Mouse (Mus musculus): ENCODE data around the gene Atad3a. TPM values are rescaled to one million over a fixed set of nuclear protein-coding genes. Genes with fewer than 3 reads are reported as not detected.
"Not testable (repeated sequence)": the region's sequence is repeated elsewhere in the genome, so short reads cannot be mapped to it uniquely, and the experiment has no call there.

The Atad3a gene
- total RNA-seq, 2 experiments from 2014 or later = 37.5 to 48.3 TPM

DNA sequence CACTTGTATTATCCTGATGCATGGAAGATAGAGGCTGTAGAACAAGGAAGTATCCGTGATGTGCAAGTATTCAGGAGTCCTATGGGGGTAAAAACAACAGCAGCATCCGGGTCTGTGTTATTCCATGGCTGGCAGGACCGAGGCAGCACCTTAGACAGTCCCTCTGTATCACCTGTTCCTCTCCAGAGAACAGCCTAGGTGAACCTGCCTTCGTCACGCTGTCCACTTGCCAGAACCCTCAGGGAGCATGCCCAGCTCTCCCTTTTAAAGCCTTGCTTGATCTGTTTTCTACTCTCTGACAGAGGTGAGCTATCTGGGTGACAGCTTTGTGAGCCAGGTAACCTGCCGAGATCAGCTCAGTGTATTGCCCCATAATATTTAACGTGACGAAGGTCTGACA lies 16.4 kb downstream of the Atad3a start:
- intact Hi-C loops (cut with DNase I) = no loop called here
- no peak for DNase-seq (ENCODE audit: low spot score in 2 of 2)

GRCm38 (mm10) chr4:155742684-155743083 lies 18.2 kb downstream of the Atad3a start:
- DNase-seq (ENCODE audit: low spot score in 2 of 2) = no peak
- intact Hi-C loops (cut with DNase I) = no loop called here

GRCm38 (mm10) chr4:155740681-155741080 lies 20.2 kb downstream of the Atad3a start:
- intact Hi-C loops (cut with DNase I); DNase-seq (ENCODE audit: low spot score in 2 of 2): not testable (repeated sequence)

DNA sequence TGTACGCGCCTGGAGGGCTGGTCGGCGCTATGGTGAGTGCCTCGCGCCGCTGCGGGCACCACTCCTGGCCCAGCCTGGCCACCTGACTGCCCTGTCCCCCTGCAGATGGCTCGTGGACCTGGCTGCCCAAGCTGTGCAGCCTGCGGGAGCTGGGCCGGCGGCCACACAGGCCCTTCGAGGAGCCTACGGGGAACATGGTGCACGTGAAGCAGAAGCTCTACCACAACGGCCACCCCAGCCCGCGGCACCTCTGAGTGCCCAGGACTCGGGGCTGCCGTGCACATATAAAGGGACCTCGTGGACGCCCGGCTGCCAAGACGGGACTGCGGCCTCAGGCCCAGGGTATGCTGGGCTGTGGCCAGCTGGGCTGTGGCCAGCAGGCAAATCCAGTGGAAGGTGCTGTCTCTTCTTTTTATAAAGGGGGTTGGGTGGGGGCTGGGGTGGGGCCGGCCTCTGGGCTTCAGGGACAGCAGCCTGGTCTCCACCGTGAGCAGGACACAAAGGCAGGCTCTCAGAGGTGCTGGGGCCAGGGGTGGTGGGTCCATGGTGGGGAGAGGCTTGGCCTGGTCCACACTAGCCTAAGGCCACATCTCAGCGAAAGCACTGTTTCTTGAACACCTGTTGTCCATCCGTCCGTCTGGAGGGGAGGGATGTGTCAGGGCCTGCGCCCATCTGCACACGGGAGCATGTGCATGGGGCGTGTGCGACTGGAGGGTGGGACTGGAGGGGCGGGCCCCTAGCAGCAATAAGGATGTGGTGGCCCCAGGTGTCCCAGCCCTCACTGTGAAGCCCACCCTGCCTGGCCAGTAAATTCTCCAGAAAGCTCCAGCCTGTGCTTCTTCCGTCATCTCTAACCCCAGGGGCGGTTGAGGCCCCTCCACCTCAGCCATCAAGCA lies 20.9 kb downstream of the Atad3a start:
- no peak for DNase-seq (ENCODE audit: low spot score in 2 of 2)
- intact Hi-C loops (cut with DNase I) = no loop called here

- intact Hi-C loops (cut with DNase I) = no loop called here
- DNase-seq (ENCODE audit: low spot score in 2 of 2) = no peak
Observed at GRCm38 (mm10) chr4:155739152-155739551, 21.7 kb downstream of the Atad3a start.

GRCm38 (mm10) chr4:155738262-155738661 lies 22.6 kb downstream of the Atad3a start:
- DNase-seq (ENCODE audit: low spot score in 2 of 2) = peak in 1 of 2 experiments; percentile 49
- intact Hi-C loops (cut with DNase I) = no loop called here

DNA sequence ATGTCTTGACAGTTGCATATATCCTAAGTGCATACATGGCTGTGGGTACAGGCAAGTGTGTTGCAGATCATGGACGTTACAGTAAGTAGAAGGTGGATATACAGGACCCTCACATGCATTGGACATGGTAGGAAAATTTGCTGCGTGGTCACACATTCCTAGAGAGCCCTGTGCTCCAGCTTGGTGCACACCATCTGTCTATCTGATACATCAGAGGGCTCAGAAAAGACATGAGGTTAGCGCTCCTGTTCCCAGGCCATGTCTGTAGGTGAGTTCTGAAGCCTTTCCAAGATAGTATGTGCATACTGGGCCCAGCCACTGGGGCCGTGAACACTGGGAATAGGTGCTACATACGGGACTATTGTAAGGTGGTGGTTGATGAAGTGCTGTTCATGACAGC lies 24.5 kb downstream of the Atad3a start:
- intact Hi-C loops (cut with DNase I) = no loop called here
- DNase-seq (ENCODE audit: low spot score in 2 of 2) = no peak

- intact Hi-C loops (cut with DNase I) = no loop called here
Observed at GRCm38 (mm10) chr4:155735788-155736187, 25.1 kb downstream of the Atad3a start.

GRCm38 (mm10) chr4:155734951-155735702 lies 25.8 kb downstream of the Atad3a start:
- intact Hi-C loops (cut with DNase I) = no loop called here

More at GRCm38 (mm10) chr4:155735788-155736187, 25.1 kb downstream of the Atad3a start:
- DNase-seq (ENCODE audit: low spot score in 2 of 2) = no peak

DNA sequence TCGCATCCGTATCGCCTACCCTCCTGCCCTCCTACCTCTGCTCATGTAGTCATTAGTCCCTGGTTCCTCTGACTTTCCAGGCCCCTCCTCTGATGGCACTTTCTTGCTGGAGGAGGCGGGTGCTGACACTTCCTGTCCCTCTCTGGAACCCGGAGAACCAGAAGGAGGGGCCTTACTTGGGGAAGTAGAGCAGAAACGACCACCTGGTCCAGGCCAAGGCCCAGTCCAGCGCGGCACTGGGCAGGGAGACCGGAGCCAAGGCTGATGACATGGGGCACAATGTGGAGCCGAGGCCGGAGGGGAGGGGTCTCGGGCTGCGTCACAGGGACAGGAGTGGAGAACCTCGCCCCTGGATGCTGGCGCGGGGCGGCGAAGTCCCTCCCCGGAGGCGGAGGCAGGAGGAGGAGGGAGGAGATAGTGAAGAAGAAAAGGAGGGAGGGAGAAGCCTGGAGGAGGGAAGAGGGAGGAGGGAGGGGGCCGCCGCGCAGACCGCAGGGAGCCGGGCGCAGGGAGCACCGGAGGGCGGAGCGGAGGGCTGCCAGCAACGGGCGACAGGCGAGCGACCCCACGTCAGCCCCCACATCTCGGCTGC lies 26.4 kb downstream of the Atad3a start, which contains the start of gene Tmem240:
Gene Tmem240 (plus strand): TSS at position 451 of the 592 bp plus-strand sequence.
- DNase-seq (ENCODE audit: low spot score in 2 of 2) = peak; percentile 89 to 91
- intact Hi-C loops (cut with DNase I) = no loop called here

More at GRCm38 (mm10) chr4:155734951-155735702, 25.8 kb downstream of the Atad3a start:
- DNase-seq (ENCODE audit: low spot score in 2 of 2) = peak; percentile 42 to 59

- no peak for DNase-seq (ENCODE audit: low spot score in 2 of 2)
- intact Hi-C loops (cut with DNase I) = no loop called here
Observed at GRCm38 (mm10) chr4:155733267-155733666, 27.6 kb downstream of the Atad3a start.

DNA sequence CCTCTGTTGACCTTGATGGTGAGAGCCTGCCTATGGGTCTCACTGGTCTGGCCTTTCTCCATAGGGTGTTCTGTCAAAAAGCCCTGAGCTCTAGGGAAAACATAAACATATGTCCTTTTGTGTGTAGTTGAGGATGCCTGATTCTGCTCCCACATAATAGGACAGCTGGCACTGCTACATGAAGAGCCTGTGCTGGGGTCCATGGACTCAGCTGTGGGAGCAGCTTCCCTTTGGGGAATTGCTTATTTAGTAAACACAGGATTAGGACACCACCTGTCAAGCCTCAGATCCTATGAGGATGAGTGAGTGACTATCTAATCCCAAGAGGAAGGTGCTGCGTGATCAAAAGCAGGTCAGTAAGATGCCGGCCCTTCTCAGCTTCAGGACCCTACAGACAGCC lies 32.9 kb downstream of the Atad3a start:
- intact Hi-C loops (cut with DNase I) = no loop called here
- no peak for DNase-seq (ENCODE audit: low spot score in 2 of 2)

DNA sequence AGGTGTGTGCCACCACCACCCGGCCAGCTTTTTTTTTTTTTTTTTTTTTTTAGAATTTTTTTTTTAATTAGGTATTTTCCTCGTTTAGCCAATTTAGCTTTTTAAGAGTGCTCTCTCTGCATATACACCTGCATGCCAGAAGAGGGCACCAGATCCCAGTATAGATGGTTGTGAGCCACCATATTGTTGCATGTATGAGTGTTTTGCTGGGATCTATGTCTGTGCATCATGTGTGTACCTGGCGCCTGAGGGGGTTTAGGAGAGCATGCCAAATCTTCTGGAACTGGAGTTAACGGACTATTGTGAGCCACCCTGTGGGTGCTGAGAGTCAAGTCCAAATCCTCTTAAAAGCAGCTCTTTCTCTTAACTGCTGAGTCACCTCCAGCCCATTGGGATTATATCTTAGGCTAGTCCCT lies 39.2 kb downstream of the Atad3a start:
- no peak for DNase-seq (ENCODE audit: low spot score in 2 of 2)
- intact Hi-C loops (cut with DNase I) = loop anchor here (5.0 kb wide), 1 partner anchor 51 kb away; the partner anchor contains the start of gene Vwa1

DNA sequence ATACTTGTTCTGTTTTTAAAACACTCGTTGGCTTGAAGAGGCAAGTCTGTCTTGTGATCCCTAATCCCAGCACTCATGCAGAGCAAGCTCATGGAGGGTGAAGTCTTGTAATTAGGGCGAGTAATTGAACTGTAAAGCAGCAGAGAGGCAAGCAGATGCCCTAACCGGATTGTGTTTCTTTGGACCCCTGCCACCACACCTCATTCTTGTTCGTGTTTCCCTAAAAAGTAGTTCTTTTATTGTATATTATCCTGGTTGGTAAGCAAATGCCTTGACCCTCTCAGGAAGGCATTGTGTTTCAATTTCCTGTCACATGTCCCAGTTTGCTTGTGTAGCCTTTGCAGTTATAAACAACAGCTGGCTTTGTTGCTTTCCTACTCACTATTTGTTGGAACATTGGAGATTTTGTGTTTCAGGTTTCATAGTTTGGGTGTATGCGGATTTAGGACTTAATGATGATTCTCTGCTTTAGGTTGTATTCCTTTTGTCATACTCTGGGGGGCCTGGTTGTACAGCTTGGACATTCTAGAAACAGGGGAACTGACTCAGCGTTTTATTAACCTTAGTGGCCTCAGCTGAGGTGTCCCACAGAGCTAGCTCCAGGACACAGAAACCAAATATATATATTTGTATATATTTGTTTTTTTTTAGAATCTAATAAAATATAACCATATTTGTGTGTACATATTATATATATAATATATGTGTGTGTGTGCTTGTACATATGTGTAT lies 50.2 kb downstream of the Atad3a start:
- DNase-seq (ENCODE audit: low spot score in 2 of 2) = no peak
- intact Hi-C loops (cut with DNase I) = no loop called here

DNA sequence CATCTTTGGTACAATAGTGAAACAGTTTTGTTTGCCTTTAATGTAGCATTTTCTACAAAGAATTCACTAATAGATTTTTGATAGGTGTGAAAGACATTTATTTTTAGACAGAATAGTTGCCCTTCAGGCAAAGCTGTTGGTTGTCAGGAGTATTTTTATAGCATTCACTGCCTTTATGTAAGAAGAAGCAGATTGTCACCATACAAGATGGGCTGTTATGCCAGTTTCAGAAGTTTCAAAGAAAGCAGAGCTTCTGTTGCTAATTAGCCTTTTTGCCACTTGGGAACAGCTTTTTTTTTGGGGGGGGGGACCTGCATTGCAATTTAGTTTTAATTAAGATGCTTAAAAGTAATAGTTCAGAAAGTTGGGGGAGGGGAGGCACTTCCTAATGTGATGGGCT lies 51.9 kb downstream of the Atad3a start:
- no peak for DNase-seq (ENCODE audit: low spot score in 2 of 2)

DNA sequence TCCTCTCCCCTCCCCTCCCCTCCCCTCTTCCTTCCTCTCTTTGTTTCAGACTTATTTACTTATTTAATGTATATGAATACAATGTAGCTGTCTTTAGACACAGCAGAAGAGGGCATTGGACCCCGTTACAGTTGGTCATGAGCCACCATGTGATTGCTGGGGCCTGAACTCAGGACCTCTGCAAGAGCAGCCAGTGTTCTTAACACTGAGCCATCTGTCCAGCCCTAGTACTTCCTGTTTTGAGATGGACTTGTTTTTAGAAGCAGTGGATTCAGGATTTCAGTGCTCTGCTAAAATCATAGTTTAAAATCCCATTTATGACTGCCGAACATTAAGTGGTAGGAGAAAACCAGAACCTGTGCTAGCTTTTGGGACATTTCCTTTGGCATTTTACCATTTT lies 52.3 kb downstream of the Atad3a start:
- intact Hi-C loops (cut with DNase I) = loop anchor here (5.0 kb wide), 1 partner anchor 41 kb away; the partner anchor contains the start of gene Mib2
- no peak for DNase-seq (ENCODE audit: low spot score in 2 of 2)

More for the DNA sequence above, 51.9 kb downstream of the Atad3a start:
- intact Hi-C loops (cut with DNase I) = loop anchor here (5.0 kb wide), 1 partner anchor 42 kb away; the partner anchor contains the start of gene Mib2

DNA sequence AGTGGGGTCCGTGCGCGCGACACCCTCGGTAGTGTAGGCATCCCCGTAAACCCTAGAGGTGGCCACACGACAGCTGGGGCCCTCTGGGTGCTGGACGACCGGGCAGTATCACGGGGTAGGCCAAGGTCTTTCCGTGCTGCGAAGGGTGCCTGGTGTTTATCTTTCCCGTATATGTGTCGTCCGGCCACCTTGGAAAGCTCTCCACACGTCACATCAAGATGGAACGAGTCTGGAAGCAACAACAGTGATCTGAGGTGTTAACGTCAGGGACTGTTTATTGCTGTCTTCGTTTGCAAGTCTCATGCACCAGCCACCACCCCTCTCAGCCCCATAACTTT lies 55.3 kb downstream of the Atad3a start:
- no peak for DNase-seq (ENCODE audit: low spot score in 2 of 2)
- intact Hi-C loops (cut with DNase I) = loop anchor here (5.0 kb wide), 1 partner anchor 38 kb away; the partner anchor contains the start of gene Mib2

DNA sequence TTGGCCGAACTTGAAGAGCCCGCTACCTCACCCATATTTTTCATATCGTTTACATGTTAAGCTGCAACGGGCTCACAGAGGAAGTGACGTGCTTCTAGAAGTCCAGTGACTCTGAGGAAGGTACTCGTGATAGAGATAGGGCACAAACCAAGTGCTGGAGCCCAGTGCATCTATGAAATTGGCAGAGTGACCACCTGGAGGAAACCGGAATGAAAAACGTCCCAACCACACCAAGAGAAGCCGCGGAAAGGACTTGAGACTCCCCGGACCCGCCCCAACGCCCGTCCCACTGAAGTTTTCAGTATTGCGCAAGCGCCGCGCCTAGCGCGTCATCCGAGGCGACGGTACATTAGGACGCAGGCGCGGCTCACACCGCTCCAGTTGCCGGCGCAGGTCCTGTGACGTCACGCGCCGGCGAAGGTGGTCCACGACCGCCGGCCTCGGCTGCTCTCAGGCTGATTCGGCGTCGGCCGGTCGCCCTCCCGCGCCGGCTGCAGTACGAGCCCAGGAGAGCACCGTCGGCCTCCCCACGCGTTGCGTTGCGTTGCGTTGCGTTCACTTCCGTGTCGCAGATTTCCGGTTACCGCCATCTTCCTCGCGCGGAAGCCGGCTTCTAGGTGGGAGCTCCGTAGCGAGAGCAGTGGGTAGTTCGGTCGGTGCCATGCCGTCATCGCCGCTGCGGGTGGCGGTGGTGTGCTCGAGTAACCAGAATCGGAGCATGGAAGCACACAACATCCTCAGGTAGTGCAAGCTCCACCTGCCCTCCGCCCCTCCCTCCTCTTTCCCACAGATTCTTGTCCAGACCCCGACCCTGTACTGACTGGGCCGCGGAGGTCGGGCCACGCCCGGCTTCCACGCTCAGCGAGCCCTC lies 55.9 kb downstream of the Atad3a start, which contains the start of gene Ssu72:
Gene Ssu72 (plus strand): TSS at position 80 of the 871 bp plus-strand sequence.
- intact Hi-C loops (cut with DNase I) = loop anchor here (5.0 kb wide), 1 partner anchor 38 kb away; the partner anchor contains the start of gene Mib2
- DNase-seq (ENCODE audit: low spot score in 2 of 2) = peak; percentile 98

Data from left cerebral cortex, postnatal 36 days (tissue).